Mouse (Mus musculus) c-Kit-positive CD71-positive TER-119-positive erythroid progenitor cells, embryonic 14.5 days (primary cell): ENCODE results near the gene Lipa.

Experiments used
- DNase-seq: peaks from one replicate; pipeline ENCODE4 v3.0.0-alpha.2; 2013; ENCODE audit warnings: low spot score

Lipa gene

GRCm38 (mm10) chr19:34521978-34522377 lies 5.3 kb downstream of the Lipa start:
- DNase-seq, result no peak

GRCm38 (mm10) chr19:34521361-34521760 lies 5.9 kb downstream of the Lipa start:
- no peak for DNase-seq

- no peak for DNase-seq
Measured at GRCm38 (mm10) chr19:34520051-34520450, 7.2 kb downstream of the Lipa start.

- DNase-seq, result no peak
Measured at GRCm38 (mm10) chr19:34519646-34520045, 7.6 kb downstream of the Lipa start.

GRCm38 (mm10) chr19:34518786-34519185 lies 8.5 kb downstream of the Lipa start:
- no peak for DNase-seq

- no peak for DNase-seq
Measured at GRCm38 (mm10) chr19:34517812-34518594, 9.3 kb downstream of the Lipa start.

GRCm38 (mm10) chr19:34517197-34517596 lies 10.1 kb downstream of the Lipa start:
- no peak for DNase-seq

GRCm38 (mm10) chr19:34516346-34516745 lies 10.9 kb downstream of the Lipa start:
- DNase-seq, result no peak

- DNase-seq, result no peak
Measured at GRCm38 (mm10) chr19:34515681-34516080, 11.6 kb downstream of the Lipa start.

- no peak for DNase-seq
Measured at GRCm38 (mm10) chr19:34511528-34511927, 15.7 kb downstream of the Lipa start.

- DNase-seq, result no peak
Measured at GRCm38 (mm10) chr19:34510717-34511116, 16.6 kb downstream of the Lipa start.

GRCm38 (mm10) chr19:34505161-34505721 lies 22.0 kb downstream of the Lipa start:
- DNase-seq, result no peak

GRCm38 (mm10) chr19:34500763-34501162 lies 26.5 kb downstream of the Lipa start:
- DNase-seq, result peak; percentile 78

- no peak for DNase-seq
Measured at GRCm38 (mm10) chr19:34496353-34496752, 30.9 kb downstream of the Lipa start.

- no peak for DNase-seq
Measured at GRCm38 (mm10) chr19:34493859-34494258, 33.4 kb downstream of the Lipa start.

- DNase-seq, result peak; percentile 45
Measured at GRCm38 (mm10) chr19:34483547-34483946, 43.7 kb downstream of the Lipa start.

- DNase-seq, result no peak
Measured at GRCm38 (mm10) chr19:34474991-34475971, 52.0 kb downstream of the Lipa start, which contains the start of gene Ch25h. Ch25h (minus strand) TSS chr19:34475164.

- DNase-seq, result no peak
Measured at GRCm38 (mm10) chr19:34474228-34474990, 52.9 kb downstream of the Lipa start.

- DNase-seq, result no peak
Measured at GRCm38 (mm10) chr19:34471703-34472102, 55.6 kb downstream of the Lipa start.

- no peak for DNase-seq
Measured at GRCm38 (mm10) chr19:34468794-34469193, 58.5 kb downstream of the Lipa start.

GRCm38 (mm10) chr19:34468216-34468615 lies 59.1 kb downstream of the Lipa start:
- DNase-seq, result no peak

- no peak for DNase-seq
Measured at GRCm38 (mm10) chr19:34464453-34464852, 62.8 kb downstream of the Lipa start.
